Mouse (Mus musculus): ENCODE results near the gene Ssr2. TPM values are rescaled to one million over a fixed set of nuclear protein-coding genes. Genes with fewer than 3 reads are reported as not detected.

The Ssr2 gene
- polyA plus RNA-seq, 1 experiment from 2014 or later, result 347 TPM

DNA sequence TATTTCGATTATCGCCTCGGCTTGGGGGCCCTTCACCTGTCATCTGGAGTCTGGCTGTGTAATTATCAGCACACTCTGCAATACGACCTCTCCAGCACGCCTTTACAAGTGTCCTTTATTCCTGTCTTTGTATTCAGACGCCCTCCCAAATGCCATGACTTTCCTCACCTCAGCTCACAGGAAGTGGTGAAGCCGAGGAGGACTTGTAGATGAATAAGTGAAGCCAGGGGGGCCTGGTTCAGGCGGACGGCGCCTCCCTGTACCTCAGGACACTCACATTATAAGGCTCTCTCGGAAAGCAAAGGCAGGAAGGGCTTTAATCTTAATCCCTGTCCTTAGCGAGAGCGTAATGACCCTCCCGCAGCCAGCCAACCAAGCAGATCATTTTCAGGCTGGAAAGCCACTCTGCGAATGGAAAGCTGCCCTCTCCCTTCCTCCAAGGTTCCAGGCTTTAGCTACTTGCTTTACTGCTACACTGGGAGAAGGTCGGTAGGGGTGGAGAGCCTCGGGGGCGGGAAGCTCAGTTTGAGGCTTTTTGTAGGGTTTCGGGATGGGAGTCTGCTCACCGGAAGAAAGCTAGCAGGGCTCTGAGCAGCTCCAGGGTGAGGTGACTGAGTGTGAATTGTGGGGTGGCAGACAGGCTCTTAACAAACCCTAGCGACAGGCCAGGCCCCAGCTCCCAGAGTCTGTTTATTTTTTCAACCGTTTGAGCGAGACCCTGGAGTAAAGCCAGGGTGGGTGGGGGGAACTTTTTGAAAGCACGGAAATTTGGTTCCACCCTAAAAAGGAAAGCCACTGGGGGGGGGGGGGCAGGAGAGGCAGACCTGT lies 46.7 kb downstream of the Ssr2 start:
- H3K27ac ChIP-seq, result peak overlapping the region; percentile 97
- under 1% methylated on average over 24 of the region's 24 CpGs for WGBS
- H3K27me3 ChIP-seq, result no peaks in the 10 kb centered on the region
- peaks cover 4% of the 10 kb centered on the region; the same call in 1 of the 2 replicates for H3K36me3 ChIP-seq
- peaks cover 54% of the 10 kb centered on the region for H3K4me1 ChIP-seq
- peak overlapping the region; percentile 90 for H3K9ac ChIP-seq
- ATAC-seq (ENCODE audit: insufficient number of reproducible peaks, low FRiP score, low TSS enrichment, low read depth), result no peak
- peak overlapping the region; percentile 79 for H3K4me2 ChIP-seq
- no peaks in the 10 kb centered on the region for H3K9me3 ChIP-seq
- peak overlapping the region; percentile 83 for H3K4me3 ChIP-seq

DNA sequence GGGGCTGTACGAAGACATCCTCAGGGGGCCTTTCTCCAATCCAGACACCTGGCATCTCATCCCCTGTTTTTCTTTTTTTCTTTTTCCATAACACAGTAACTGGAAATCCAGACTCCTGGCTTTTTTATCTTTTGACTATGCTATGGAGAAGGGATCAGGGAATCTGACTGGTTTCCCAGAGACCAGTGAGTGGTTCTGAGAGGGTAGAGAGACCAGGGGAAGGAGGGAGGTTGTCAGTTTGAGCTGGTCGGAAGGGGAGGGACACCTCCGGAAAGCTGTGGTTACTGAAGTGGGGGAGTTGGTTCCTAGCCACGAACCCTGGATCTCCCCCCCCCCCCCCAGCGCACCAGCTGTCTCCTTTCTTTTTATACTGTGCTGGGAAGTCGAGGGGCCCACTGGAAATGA lies 47.3 kb downstream of the Ssr2 start:
- no peaks in the 10 kb centered on the region for H3K27me3 ChIP-seq
- 2% methylated on average over 4 of the region's 6 CpGs for WGBS

GRCm38 (mm10) chr3:88623346-88624135 lies 47.9 kb downstream of the Ssr2 start:
- H3K27me3 ChIP-seq, result no peaks in the 10 kb centered on the region
- no peaks in the 10 kb centered on the region for H3K9me3 ChIP-seq
- peaks cover 51% of the 10 kb centered on the region for H3K4me1 ChIP-seq
- H3K4me2 ChIP-seq, result peak overlapping the region; percentile 79
- H3K27ac ChIP-seq, result peak overlapping the region; percentile 97
- H3K36me3 ChIP-seq, result peaks cover 8% of the 10 kb centered on the region; the same call in 1 of the 2 replicates
- H3K4me3 ChIP-seq, result peak overlapping the region; percentile 83
- WGBS, result 6% methylated on average over 15 of the region's 15 CpGs
- H3K9ac ChIP-seq, result peak overlapping the region; percentile 90
- no peak for ATAC-seq (ENCODE audit: insufficient number of reproducible peaks, low FRiP score, low TSS enrichment, low read depth)

More for the DNA sequence above, 47.3 kb downstream of the Ssr2 start:
- H3K4me1 ChIP-seq, result peaks cover 51% of the 10 kb centered on the region
- peak overlapping the region; percentile 97 for H3K27ac ChIP-seq
- peak overlapping the region; percentile 79 for H3K4me2 ChIP-seq
- H3K9me3 ChIP-seq, result no peaks in the 10 kb centered on the region
- ATAC-seq (ENCODE audit: insufficient number of reproducible peaks, low FRiP score, low TSS enrichment, low read depth), result no peak
- H3K36me3 ChIP-seq, result peaks cover 8% of the 10 kb centered on the region; the same call in 1 of the 2 replicates
- peak overlapping the region; percentile 83 for H3K4me3 ChIP-seq
- peak overlapping the region; percentile 90 for H3K9ac ChIP-seq

GRCm38 (mm10) chr3:88624324-88624723 lies 48.6 kb downstream of the Ssr2 start:
- H3K4me3 ChIP-seq, result peak overlapping the region; percentile 83
- H3K4me1 ChIP-seq, result peaks cover 52% of the 10 kb centered on the region
- no peaks in the 10 kb centered on the region for H3K9me3 ChIP-seq
- no peak for ATAC-seq (ENCODE audit: insufficient number of reproducible peaks, low FRiP score, low TSS enrichment, low read depth)
- peaks cover 11% of the 10 kb centered on the region; the same call in 1 of the 2 replicates for H3K36me3 ChIP-seq
- no peak overlapping the region; the same call in 1 of the 2 replicates for H3K9ac ChIP-seq
- peak overlapping the region; percentile 97 for H3K27ac ChIP-seq
- H3K4me2 ChIP-seq, result peak overlapping the region; percentile 79
- H3K27me3 ChIP-seq, result no peaks in the 10 kb centered on the region
- WGBS, result 31% methylated on average over 4 of the region's 4 CpGs

DNA sequence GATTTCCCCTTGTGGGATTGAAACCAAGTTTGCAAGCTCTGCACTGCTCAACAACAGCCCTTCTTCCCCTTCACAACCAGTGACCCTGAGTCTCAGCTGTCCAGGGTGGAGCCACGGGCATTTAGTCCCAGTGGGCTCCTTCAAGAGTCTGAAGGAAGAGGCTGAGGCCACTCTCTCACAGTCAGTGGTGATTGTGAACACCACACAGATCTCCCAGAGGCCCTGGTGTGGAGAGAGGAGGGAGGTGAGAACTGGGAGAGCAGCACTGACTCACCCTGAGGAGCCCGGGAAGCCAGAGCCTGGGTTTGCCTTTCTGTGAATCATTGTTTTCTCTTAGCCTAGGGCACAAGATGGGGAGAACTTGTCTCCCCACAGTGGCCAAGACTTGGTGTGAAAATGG lies 49.3 kb downstream of the Ssr2 start:
- 0 out of 2 replicates have a peak overlapping the region, but pooled peaks have one; percentile 4 for H3K4me2 ChIP-seq
- no peaks in the 10 kb centered on the region for H3K9me3 ChIP-seq
- WGBS, result 47% methylated on average over 2 of the region's 2 CpGs
- H3K4me1 ChIP-seq, result peaks cover 51% of the 10 kb centered on the region
- no peaks in the 10 kb centered on the region for H3K27me3 ChIP-seq
- H3K4me3 ChIP-seq, result 0 out of 2 replicates have a peak overlapping the region, but pooled peaks have one; percentile 83
- no peak for ATAC-seq (ENCODE audit: insufficient number of reproducible peaks, low FRiP score, low TSS enrichment, low read depth)
- H3K9ac ChIP-seq, result no peak overlapping the region
- H3K36me3 ChIP-seq, result peaks cover 17% of the 10 kb centered on the region
- H3K27ac ChIP-seq, result peak overlapping the region; percentile 97

DNA sequence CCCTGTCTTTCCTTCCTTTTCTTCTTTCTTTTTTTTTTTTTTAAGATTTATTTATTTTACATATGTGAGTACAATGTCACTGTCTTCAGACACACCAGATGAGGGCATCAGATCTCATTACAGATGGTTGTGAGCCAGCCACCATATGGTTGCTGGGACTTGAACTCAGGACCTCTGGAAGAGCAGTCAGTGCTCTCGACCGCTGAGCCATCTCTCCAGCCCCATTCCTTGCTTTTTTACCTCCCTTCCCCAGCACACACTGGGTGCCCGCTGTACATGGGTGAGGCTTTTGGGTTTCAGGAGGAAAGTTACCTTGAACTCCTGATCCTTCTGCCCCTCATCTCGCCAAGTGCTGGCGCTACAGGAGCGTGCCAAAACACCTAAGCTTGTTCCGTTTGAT lies 49.9 kb downstream of the Ssr2 start:
- H3K4me1 ChIP-seq, result peaks cover 46% of the 10 kb centered on the region
- no peaks in the 10 kb centered on the region for H3K27me3 ChIP-seq
- no peak overlapping the region for H3K4me3 ChIP-seq
- no peaks in the 10 kb centered on the region for H3K9me3 ChIP-seq
- no peak for ATAC-seq (ENCODE audit: insufficient number of reproducible peaks, low FRiP score, low TSS enrichment, low read depth)
- H3K27ac ChIP-seq, result peak overlapping the region; percentile 97; the same call in 1 of the 2 replicates
- peaks cover 23% of the 10 kb centered on the region for H3K36me3 ChIP-seq
- 91% methylated on average over 7 of the region's 7 CpGs for WGBS
- H3K4me2 ChIP-seq, result no peak overlapping the region
- H3K9ac ChIP-seq, result no peak overlapping the region

DNA sequence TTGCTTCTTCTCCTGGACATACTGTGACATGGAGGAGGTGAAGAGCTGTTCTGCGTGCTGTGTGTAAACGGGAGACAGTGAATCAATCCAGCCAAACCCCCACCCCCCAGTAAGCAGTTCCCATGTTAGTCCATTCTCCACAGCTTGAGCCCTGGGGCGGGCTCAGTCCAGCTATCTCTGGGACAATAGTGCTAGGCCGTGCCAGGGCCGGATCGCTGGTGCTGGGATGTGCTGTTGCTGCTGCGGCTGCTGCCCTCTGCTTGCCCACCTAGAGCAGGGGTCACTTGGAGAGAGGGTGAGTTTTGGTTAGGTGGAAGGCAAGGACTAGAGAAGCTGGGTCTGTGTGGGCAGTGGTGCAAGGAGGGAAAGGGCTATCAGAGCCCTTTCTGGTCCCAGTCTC lies 50.6 kb downstream of the Ssr2 start:
- H3K4me3 ChIP-seq, result no peak overlapping the region
- H3K9ac ChIP-seq, result no peak overlapping the region
- H3K4me2 ChIP-seq, result no peak overlapping the region
- peaks cover 31% of the 10 kb centered on the region for H3K36me3 ChIP-seq
- 78% methylated on average over 7 of the region's 7 CpGs for whole genome bisulfite sequencing
- H3K27ac ChIP-seq, result no peak overlapping the region
- ATAC-seq (ENCODE audit: insufficient number of reproducible peaks, low FRiP score, low TSS enrichment, low read depth), result no peak
- peaks cover 42% of the 10 kb centered on the region for H3K4me1 ChIP-seq
- no peaks in the 10 kb centered on the region for H3K27me3 ChIP-seq
- H3K9me3 ChIP-seq, result no peaks in the 10 kb centered on the region

DNA sequence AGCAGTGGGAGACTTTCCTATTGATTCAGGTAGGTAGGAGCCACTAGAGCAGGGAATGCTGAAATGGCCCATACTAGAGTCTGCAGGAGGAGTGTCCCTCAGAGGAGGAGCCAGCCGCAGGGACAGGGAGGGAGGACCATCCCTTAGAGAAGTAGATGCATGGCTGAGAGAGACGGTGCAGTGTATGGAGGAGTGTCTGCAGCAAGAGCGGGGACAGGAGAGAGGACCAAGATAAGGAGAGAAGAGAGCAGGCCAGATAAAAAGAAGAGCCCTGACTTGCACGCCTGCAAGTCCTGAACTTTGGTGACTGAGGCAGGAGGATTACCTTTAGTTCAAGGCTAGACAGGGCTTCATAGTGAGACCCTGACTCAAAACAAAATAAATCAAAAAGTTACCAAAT lies 51.4 kb downstream of the Ssr2 start:
- H3K36me3 ChIP-seq, result peaks cover 39% of the 10 kb centered on the region
- peaks cover 41% of the 10 kb centered on the region for H3K4me1 ChIP-seq
- no peak overlapping the region for H3K4me2 ChIP-seq
- no peak for ATAC-seq (ENCODE audit: insufficient number of reproducible peaks, low FRiP score, low TSS enrichment, low read depth)
- H3K27me3 ChIP-seq, result no peaks in the 10 kb centered on the region
- no peaks in the 10 kb centered on the region for H3K9me3 ChIP-seq
- 59% methylated on average over 4 of the region's 4 CpGs for WGBS
- no peak overlapping the region for H3K4me3 ChIP-seq
- H3K9ac ChIP-seq, result no peak overlapping the region
- no peak overlapping the region for H3K27ac ChIP-seq

DNA sequence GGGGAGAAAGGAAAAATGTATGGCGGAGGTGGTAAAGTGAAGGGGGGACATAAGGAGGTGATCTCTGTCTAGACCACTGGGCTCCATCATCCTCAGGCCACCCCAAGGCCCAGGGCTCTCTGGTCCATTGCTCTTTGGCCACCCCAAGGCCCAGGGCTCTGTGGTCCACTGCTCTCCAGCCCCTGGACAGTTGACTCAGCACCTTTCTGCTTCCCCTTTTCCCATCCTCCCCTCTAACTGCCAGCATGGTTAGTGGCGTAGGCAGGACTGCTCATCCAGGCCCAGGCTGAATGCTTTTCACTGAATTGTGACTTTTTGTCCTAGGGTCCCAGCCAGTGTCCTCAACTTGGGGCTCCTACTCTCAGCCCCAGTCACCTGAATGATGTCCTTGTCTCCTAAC lies 51.9 kb downstream of the Ssr2 start:
- H3K36me3 ChIP-seq, result peaks cover 43% of the 10 kb centered on the region
- H3K27me3 ChIP-seq, result no peaks in the 10 kb centered on the region
- no peak for ATAC-seq (ENCODE audit: insufficient number of reproducible peaks, low FRiP score, low TSS enrichment, low read depth)
- no peak overlapping the region for H3K4me2 ChIP-seq
- no peaks in the 10 kb centered on the region for H3K9me3 ChIP-seq
- no peak overlapping the region for H3K9ac ChIP-seq
- H3K27ac ChIP-seq, result 0 out of 2 replicates have a peak overlapping the region, but pooled peaks have one; percentile 38
- no peak overlapping the region for H3K4me3 ChIP-seq
- WGBS, result 89% methylated on average over 2 of the region's 2 CpGs
- H3K4me1 ChIP-seq, result peaks cover 37% of the 10 kb centered on the region

GRCm38 (mm10) chr3:88628766-88629165 lies 53.1 kb downstream of the Ssr2 start:
- no peak for ATAC-seq (ENCODE audit: insufficient number of reproducible peaks, low FRiP score, low TSS enrichment, low read depth)
- no peak overlapping the region for H3K27ac ChIP-seq
- no peaks in the 10 kb centered on the region for H3K27me3 ChIP-seq
- H3K9me3 ChIP-seq, result no peaks in the 10 kb centered on the region
- no peak overlapping the region for H3K4me2 ChIP-seq
- H3K36me3 ChIP-seq, result peaks cover 55% of the 10 kb centered on the region
- peaks cover 30% of the 10 kb centered on the region for H3K4me1 ChIP-seq
- 76% methylated on average over 4 of the region's 4 CpGs for WGBS
- no peak overlapping the region for H3K4me3 ChIP-seq
- no peak overlapping the region for H3K9ac ChIP-seq

DNA sequence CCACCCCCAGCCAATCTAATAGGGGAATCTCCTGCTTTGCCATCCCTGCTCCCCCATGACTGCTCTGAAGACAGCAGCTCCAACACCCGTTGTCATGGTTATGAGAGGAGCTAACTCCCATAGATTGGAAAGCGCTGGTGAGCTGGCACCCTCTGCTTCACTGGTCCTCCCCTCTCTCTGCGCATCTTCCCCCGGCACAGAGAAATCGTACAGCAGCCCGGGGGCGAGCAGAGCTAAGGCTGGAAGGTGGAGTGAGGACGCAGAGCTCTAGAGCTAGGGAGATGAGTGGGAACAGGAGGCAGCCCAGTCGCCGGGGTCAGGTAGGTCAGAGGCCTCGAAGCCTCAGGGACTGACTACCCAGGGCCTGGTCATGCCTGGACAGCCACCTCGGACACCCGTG lies 53.6 kb downstream of the Ssr2 start:
- WGBS, result 71% methylated on average over 13 of the region's 13 CpGs
- H3K27ac ChIP-seq, result peak overlapping the region; percentile 35; the same call in 1 of the 2 replicates

DNA sequence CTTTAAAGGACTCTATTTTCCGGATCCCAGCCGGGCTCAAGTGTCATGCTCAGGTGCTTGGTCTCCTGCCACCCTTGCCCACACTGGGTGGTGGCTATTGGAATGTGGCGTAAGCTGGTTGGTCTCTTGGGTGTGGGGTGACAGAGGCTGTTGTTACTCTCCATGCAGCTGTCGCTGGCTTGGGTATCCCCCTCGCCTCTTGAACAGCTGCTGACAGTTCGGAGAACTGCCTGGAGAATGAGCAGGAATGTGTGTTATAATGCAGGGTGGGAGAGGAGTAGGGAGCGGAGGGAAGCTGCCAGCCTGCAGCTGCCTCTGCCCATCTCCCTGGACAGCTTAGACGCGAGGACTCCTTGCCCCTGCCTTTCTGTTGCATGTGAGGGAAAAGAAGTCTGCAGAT lies 54.3 kb downstream of the Ssr2 start:
- Histone ChIP-seq H3K9me3 (no peaks in the 10 kb centered on the region), H3K27me3 (no peaks in the 10 kb centered on the region), H3K9ac (no peak overlapping the region), H3K4me1 (peaks cover 18% of the 10 kb centered on the region), H3K27ac (peak overlapping the region; percentile 54), H3K4me3 (no peak overlapping the region), H3K36me3 (peaks cover 68% of the 10 kb centered on the region), H3K4me2 (no peak overlapping the region)
- 72% methylated on average over 9 of the region's 9 CpGs for WGBS
- peak; percentile 68 for ATAC-seq (ENCODE audit: insufficient number of reproducible peaks, low FRiP score, low TSS enrichment, low read depth)

More for the DNA sequence above, 53.6 kb downstream of the Ssr2 start:
- H3K27me3 ChIP-seq, result no peaks in the 10 kb centered on the region
- H3K4me1 ChIP-seq, result peaks cover 26% of the 10 kb centered on the region
- peaks cover 60% of the 10 kb centered on the region for H3K36me3 ChIP-seq
- H3K4me2 ChIP-seq, result no peak overlapping the region
- no peaks in the 10 kb centered on the region for H3K9me3 ChIP-seq
- H3K9ac ChIP-seq, result no peak overlapping the region
- ATAC-seq (ENCODE audit: insufficient number of reproducible peaks, low FRiP score, low TSS enrichment, low read depth), result no peak
- no peak overlapping the region for H3K4me3 ChIP-seq
